1 mouse cellular context compared by ENCODE assay signal in genomic region chr11:86389506-86389905, GRCm38 (mm10).
TF ChIP-seq lines count a peak whose summit lies in the region.

No protein-coding gene starts in this region.

TF ChIP-seq in MEL, 35 proteins besides CTCF, POLR2A, EP300 and RAD21 (continued from another document):
- TF ChIP-seq NRF1 (IDR thresholded peaks at IDR 0.05; ENCODE audit: insufficient read depth, low read depth, low read length, poor library complexity, severe bottlenecking) (no peak), MYC (IDR thresholded peaks at IDR 0.05; ENCODE audit: low read depth, low read length) (peak; percentile 50; the same call in 1 of the 2 replicates), MXI1 (IDR thresholded peaks at IDR 0.05; ENCODE audit: low read depth, low read length) (no peak), TBP (IDR thresholded peaks at IDR 0.05; ENCODE audit: low read depth, low read length) (no peak), TCF12 (IDR thresholded peaks at IDR 0.05; ENCODE audit: low read depth, low read length) (no peak), POLR2AphosphoS2 (IDR thresholded peaks at IDR 0.05; ENCODE audit: low read length) (no peak), BHLHE40 (IDR thresholded peaks at IDR 0.05; ENCODE audit: borderline replicate concordance, low read depth, low read length) (no peak), GATA1 (IDR thresholded peaks at IDR 0.05; ENCODE audit: low read depth, low read length) (peak; percentile 49; the same call in 1 of the 2 replicates), ELF1 (IDR thresholded peaks at IDR 0.05; ENCODE audit: low read depth, low read length) (no peak), ETS1 (IDR thresholded peaks at IDR 0.05; ENCODE audit: low read depth, low read length) (no peak), MYB (IDR thresholded peaks at IDR 0.05; ENCODE audit: low read depth, low read length) (no peak), ZKSCAN1 (IDR thresholded peaks at IDR 0.05; ENCODE audit: low read depth, low read length) (no peak), ZNF384 (IDR thresholded peaks at IDR 0.05; ENCODE audit: low read depth, low read length) (no peak), RCOR1 (IDR thresholded peaks at IDR 0.05; ENCODE audit: low read depth, low read length) (no peak), JUND (IDR thresholded peaks at IDR 0.05; ENCODE audit: low read depth, low read length) (no peak), ZMIZ1 (IDR thresholded peaks at IDR 0.05; ENCODE audit: low read depth, low read length) (no peak), CHD2 (IDR thresholded peaks at IDR 0.05; ENCODE audit: low read length) (no peak)
